Mouse (Mus musculus) left cerebral cortex, adult 8-10 months (tissue): ENCODE measurements around the gene Gtf2ird2. TPM values are rescaled to one million over a fixed set of nuclear protein-coding genes. Genes with fewer than 3 reads are reported as not detected.

Experiments
- DNase-seq, 2 experiments: peaks; one replicate each; pipeline ENCODE4 v3.0.0; 2022; ENCODE audit warnings: low spot score in 2 of 2
- total RNA-seq, 4 experiments: library from RNA; stranded (reverse); gene quantifications; 2 replicates each; pipeline ENCODE4 v1.2.4; 2022

The Gtf2ird2 gene
- total RNA-seq, 4 experiments from 2014 or later: 16.8 to 19.3 (median 18.2) TPM

- no peak for DNase-seq
Observed at GRCm38 (mm10) chr5:134266404-134266803, 82.6 kb downstream of the Gtf2ird2 start.

GRCm38 (mm10) chr5:134268751-134269150 is 84.9 kb downstream of the Gtf2ird2 start:
- DNase-seq: no peak

DNA sequence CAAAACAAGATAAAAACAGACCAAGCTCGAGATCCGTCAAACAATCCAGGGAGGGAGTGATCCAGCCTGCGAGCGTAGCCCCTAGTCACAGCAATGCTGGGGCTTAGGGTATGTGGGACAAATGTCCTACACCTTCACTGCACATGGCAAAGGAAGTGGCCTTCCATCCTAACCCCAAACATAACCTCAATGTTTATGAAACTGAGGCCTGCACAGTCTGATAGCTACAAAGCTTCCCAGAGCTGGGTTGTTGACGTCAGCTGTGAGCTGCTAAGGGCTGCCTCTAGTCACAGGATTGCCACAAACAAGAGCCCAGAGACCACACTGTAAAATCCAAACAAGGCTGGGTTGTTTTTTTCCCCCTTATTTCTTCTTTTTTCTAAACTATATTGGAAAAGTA is 85.9 kb downstream of the Gtf2ird2 start:
- no peak for DNase-seq

GRCm38 (mm10) chr5:134270566-134270965 is 86.7 kb downstream of the Gtf2ird2 start:
- no peak for DNase-seq

DNA sequence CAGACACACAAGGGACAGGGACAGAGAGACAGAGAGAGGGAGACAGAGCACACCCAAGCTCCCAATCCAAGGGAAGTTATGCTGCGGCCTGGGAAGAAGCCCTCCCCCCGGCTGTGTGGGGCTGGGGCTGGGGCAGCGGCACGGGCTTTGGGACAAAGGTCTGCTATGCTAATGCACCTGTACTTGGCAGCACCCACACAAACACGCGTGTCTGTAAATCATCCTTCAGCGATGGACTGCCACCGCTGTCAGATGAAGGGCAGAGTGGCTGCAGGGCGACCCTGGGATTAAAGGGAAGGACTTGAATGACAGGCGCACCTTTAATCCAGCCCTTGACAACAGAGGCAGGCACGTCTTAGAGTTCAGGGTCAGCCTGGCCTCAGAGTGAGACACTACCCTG is 87.6 kb downstream of the Gtf2ird2 start:
- DNase-seq: no peak

DNA sequence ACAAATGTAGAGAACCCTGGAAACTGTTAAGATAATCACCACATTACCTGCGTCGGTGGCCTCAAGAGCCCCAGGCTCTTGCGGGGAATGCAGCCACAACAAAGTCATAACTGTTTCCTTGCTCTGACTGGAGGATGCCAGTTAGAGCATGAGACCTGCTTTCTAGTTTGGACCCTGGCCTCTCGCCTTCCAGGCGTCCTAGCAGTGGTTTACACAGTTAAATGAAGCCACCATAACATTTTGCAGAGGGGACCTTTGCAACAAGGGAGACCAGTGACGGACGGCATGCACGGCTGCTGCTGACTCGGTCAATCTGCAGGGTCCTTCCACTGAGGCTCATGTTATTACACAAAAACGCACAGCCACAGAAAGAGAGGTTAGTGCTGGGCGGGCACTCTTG is 88.9 kb downstream of the Gtf2ird2 start:
- no peak for DNase-seq

GRCm38 (mm10) chr5:134273761-134274160 is 89.9 kb downstream of the Gtf2ird2 start:
- no peak for DNase-seq

Other genes with a start within 250 kb of the Gtf2ird2 start
- 10 to 100 TPM; 62.4 to 89.4 (median 68.0) TPM for gene Castor2, start 84.3 kb upstream of the Gtf2ird2 start, total RNA-seq
- gene Rcc1l, start 7.2 kb upstream of the Gtf2ird2 start, total RNA-seq: 10 to 100 TPM; 15.5 to 21.2 (median 16.8) TPM
- gene Ncf1, start 45.6 kb downstream of the Gtf2ird2 start, total RNA-seq: 10 to 100 TPM in 2 of 4 experiments, 1 to 10 TPM in 2; 5.3 to 16.2 (median 10.3) TPM
- gene Gtf2i, start 130.7 kb downstream of the Gtf2ird2 start, total RNA-seq: 100 to 1,000 TPM; 193 to 217 (median 197) TPM